Mouse (Mus musculus) myocyte (in vitro differentiated cells): ENCODE data around the gene Amfr. TPM values are rescaled to one million over a fixed set of nuclear protein-coding genes. Genes with fewer than 3 reads are reported as not detected.

ENCODE experiments used
- H3K27me3 ChIP-seq: one replicate; pipeline ENCODE4 v1.6.1; 2011; ENCODE audit not compliant: control insufficient read depth, insufficient read depth, insufficient read length
- H3K36me3 ChIP-seq: one replicate; pipeline ENCODE4 v1.6.1; 2011; ENCODE audit not compliant: control insufficient read depth, insufficient read depth
- H3K4me2 ChIP-seq: one replicate; pipeline ENCODE4 v1.6.1; 2011; ENCODE audit warnings: low read depth, control low read depth
- H3K4me3 ChIP-seq: one replicate; pipeline ENCODE4 v1.5.1; 2011; ENCODE audit warnings: mild to moderate bottlenecking, control low read depth, moderate library complexity
- H3K79me2 ChIP-seq: one replicate; pipeline ENCODE4 v1.6.1; 2011; ENCODE audit not compliant: control insufficient read depth, insufficient read depth
- H3ac ChIP-seq: one replicate; pipeline ENCODE4 v1.6.1; 2011; ENCODE audit not compliant: control insufficient read depth, insufficient read length
- CEBPB ChIP-seq: IDR thresholded peaks from 2 replicates; pipeline ENCODE4 v1.6.1; 2011; ENCODE audit warnings: mild to moderate bottlenecking, moderate library complexity; ENCODE audit not compliant: poor library complexity, insufficient read depth, severe bottlenecking
- E2F4 ChIP-seq: IDR thresholded peaks from one replicate; pipeline ENCODE4 v1.6.1; 2011; ENCODE audit warnings: mild to moderate bottlenecking, control low read depth, moderate library complexity; ENCODE audit not compliant: insufficient read depth
- MAX ChIP-seq: IDR thresholded peaks from one replicate; pipeline ENCODE4 v1.6.1; 2011; ENCODE audit warnings: low read depth, mild to moderate bottlenecking, control low read depth
- MYOD1 ChIP-seq, 3 experiments: IDR thresholded peaks; one replicate each; pipeline ENCODE4 v1.6.1; 2011; ENCODE audit warnings: control low read depth in 2 of 3, low read depth in 2 of 3, mild to moderate bottlenecking in 2 of 3, moderate library complexity in 1 of 3; ENCODE audit not compliant: insufficient read length in 2 of 3, control insufficient read depth in 1 of 3
- MYOG ChIP-seq, 3 experiments: IDR thresholded peaks; one replicate each; pipeline ENCODE4 v1.6.1; 2011; ENCODE audit warnings: control low read depth in 2 of 3, low read depth in 2 of 3, mild to moderate bottlenecking in 2 of 3; ENCODE audit not compliant: insufficient read length in 2 of 3, control insufficient read depth in 1 of 3, insufficient read depth in 1 of 3
- POLR2A ChIP-seq: IDR thresholded peaks from one replicate; pipeline ENCODE4 v1.6.1; 2011; ENCODE audit warnings: low read depth, mild to moderate bottlenecking, control low read depth, moderate library complexity; ENCODE audit not compliant: insufficient read length
- POLR2AphosphoS2 ChIP-seq: IDR thresholded peaks from one replicate; pipeline ENCODE4 v1.6.1; 2011; ENCODE audit warnings: low read depth, control low read depth; ENCODE audit not compliant: insufficient read length
- REST ChIP-seq: IDR thresholded peaks from one replicate; pipeline ENCODE4 v1.6.1; 2011; ENCODE audit warnings: mild to moderate bottlenecking, control low read depth, moderate library complexity; ENCODE audit not compliant: insufficient read depth, insufficient read length
- SRF ChIP-seq: IDR thresholded peaks from one replicate; pipeline ENCODE4 v1.6.1; 2011; ENCODE audit warnings: low read depth; ENCODE audit not compliant: control insufficient read depth, insufficient read length
- TCF12 ChIP-seq: IDR thresholded peaks from one replicate; pipeline ENCODE4 v1.6.1; 2011; ENCODE audit warnings: mild to moderate bottlenecking, control low read depth; ENCODE audit not compliant: poor library complexity, insufficient read depth, severe bottlenecking
- TCF3 ChIP-seq: IDR thresholded peaks from one replicate; pipeline ENCODE4 v1.6.1; 2011; ENCODE audit warnings: low read depth, control low read depth; ENCODE audit not compliant: insufficient read length
- USF1 ChIP-seq: IDR thresholded peaks from one replicate; pipeline ENCODE4 v1.6.1; 2011; ENCODE audit warnings: low read depth, mild to moderate bottlenecking, control low read depth, moderate library complexity
- polyA plus RNA-seq: library from polyadenylated mRNA; unstranded; fragments of >200 nt; fragmentation: generic; extraction: Trizol; gene quantifications from one replicate; pipeline ENCODE4 v1.2.1, GENCODE M21; 2012; ENCODE audit warnings: missing spikeins

The Amfr gene
- polyA plus RNA-seq, 1 experiment = 111 TPM

DNA sequence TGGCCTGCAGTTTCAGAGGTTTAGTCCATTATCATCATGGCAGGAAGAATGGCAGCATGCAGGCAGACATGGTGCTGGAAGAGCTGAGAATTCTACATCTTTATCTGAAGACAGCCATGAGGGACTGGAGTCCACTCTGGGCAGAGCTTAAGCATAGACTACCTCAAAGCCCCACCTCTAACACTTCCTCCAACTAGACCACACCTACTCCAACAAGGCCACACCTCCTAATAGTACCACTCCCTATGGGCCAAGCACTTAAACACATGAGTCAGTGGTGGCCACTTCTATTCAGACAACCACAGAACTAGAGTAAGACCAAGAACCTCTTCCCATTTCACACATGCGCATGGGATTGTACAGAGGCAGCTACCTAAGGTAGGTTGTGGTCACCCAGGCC is 66.2 kb downstream of the Amfr start:
- Histone ChIP-seq H3K27me3 (no peaks in the 10 kb centered on the region), H3K4me2 (no peak overlapping the region), H3ac (no peak overlapping the region), H3K4me3 (no peak overlapping the region), H3K36me3 (no peaks in the 10 kb centered on the region), H3K79me2 (no peaks in the 10 kb centered on the region)
- TF ChIP-seq POLR2A (no peak), MAX (no peak), TCF12 (no peak), REST (no peak), TCF3 (no peak), SRF (no peak), MYOG (IDR thresholded peaks at IDR 0.05; ENCODE audit: control insufficient read depth in 1 of 3, insufficient read depth in 1 of 3, insufficient read length in 2 of 3, low read depth in 2 of 3) (no peak), POLR2AphosphoS2 (no peak), USF1 (no peak), E2F4 (no peak), CEBPB (no peak), MYOD1 (IDR thresholded peaks at IDR 0.05; ENCODE audit: control insufficient read depth in 1 of 3, insufficient read length in 2 of 3, low read depth in 2 of 3) (no peak)

DNA sequence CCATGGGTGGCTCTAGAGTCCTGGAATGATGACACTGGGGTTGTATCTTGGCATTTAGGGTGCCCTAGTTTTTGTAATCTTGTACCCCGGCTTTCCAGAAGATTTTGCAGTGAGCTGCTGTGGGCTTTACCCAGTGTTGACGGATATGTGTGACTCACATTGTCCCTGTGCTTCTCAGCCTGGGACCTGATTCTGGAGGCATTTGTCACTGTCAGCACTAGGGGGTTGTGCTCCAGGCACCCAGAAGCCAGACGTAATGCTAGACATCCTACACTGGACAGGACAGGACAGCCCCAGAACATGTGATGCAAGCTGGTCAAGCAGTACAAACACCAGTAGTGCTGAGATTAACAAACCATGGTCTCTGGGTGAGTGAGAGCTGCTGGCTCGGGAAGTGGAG is 66.9 kb downstream of the Amfr start:
- Histone ChIP-seq H3K4me2 (no peak overlapping the region), H3K4me3 (no peak overlapping the region), H3K27me3 (no peaks in the 10 kb centered on the region), H3K36me3 (no peaks in the 10 kb centered on the region), H3ac (no peak overlapping the region), H3K79me2 (no peaks in the 10 kb centered on the region)
- TF ChIP-seq MAX (no peak), SRF (no peak), MYOG (IDR thresholded peaks at IDR 0.05; ENCODE audit: control insufficient read depth in 1 of 3, insufficient read depth in 1 of 3, insufficient read length in 2 of 3, low read depth in 2 of 3) (no peak), POLR2AphosphoS2 (no peak), E2F4 (no peak), REST (no peak), TCF3 (no peak), TCF12 (no peak), USF1 (no peak), MYOD1 (IDR thresholded peaks at IDR 0.05; ENCODE audit: control insufficient read depth in 1 of 3, insufficient read length in 2 of 3, low read depth in 2 of 3) (no peak), CEBPB (no peak), POLR2A (no peak)

DNA sequence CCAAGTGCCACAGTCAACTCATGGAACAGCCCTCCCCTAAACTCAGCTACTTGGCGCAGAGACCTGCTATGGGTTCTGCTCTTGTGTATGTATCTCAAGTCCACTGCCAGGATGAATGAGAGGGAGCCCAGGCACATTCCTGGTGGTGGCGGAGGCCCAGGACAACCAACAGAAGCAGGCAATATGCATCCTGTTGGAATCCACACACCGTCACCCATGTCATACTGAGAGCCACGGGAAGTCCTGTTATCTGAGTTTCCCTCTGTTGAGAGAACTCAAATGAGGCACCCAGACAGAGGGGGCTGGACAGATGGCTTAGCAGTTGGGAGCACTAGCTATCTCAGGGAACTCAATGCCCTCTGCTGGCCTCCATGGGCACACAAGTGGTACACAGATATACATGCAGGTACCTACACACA is 71.0 kb downstream of the Amfr start:
- TF ChIP-seq SRF = no peak
- no peak for TF ChIP-seq MAX
- TF ChIP-seq USF1 = no peak
- TF ChIP-seq MYOD1 (IDR thresholded peaks at IDR 0.05; ENCODE audit: control insufficient read depth in 1 of 3, insufficient read length in 2 of 3, low read depth in 2 of 3) = no peak
- no peak for TF ChIP-seq POLR2AphosphoS2
- no peak for TF ChIP-seq TCF3
- TF ChIP-seq TCF12 = no peak
- Histone ChIP-seq H3K79me2 (no peaks in the 10 kb centered on the region), H3K4me2 (peak overlapping the region; percentile 58), H3ac (no peak overlapping the region), H3K27me3 (no peaks in the 10 kb centered on the region), H3K4me3 (no peak overlapping the region), H3K36me3 (no peaks in the 10 kb centered on the region)

DNA sequence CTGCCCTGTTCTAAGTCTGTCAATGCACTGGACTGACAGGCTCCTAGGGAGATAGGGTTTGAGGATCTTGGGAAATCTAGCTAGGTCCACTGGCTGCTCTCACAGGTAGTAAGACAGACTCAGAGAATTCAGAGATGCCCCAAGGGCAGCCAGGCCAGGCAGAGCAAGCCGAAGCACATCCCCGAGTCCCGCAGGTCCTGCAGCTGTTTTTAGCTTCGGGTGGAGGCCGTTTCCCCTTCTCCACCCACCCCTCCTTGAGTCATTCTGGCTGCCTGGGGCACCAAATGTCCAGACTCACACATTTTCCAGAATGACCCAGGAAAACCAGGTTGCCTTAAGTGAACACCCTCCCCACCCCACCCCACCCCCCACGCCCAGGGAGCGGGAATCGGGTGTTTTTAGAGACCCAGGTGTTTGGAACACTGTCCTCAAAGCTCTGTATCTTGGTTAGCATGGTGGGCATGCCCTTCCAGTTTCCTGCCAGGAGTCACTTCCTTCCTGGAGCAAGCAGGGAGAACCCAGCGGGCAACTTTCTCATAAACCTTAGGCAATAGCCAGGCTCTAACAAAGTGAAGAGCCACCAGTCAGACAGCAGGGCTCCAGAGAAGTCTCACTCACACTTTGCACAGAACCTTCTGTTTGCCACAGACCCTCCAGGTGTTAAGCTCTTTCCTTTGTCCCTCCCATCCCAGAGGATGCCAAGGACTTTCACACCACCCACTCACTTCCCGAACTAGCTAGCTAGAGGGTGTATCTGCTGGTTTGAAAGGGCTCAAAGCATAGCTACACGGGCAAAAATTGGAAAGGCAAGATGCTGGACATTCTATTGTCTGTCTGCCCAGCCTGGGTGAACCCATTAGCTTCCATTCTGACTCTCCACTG is 71.9 kb downstream of the Amfr start:
- no peaks in the 10 kb centered on the region for H3K79me2 ChIP-seq
- no peaks in the 10 kb centered on the region for H3K36me3 ChIP-seq
- H3K4me3 ChIP-seq = no peak overlapping the region
- peak overlapping the region; percentile 58 for H3K4me2 ChIP-seq
- TF ChIP-seq POLR2AphosphoS2 (no peak), TCF3 (no peak), CEBPB (no peak), MAX (no peak), MYOD1 (IDR thresholded peaks at IDR 0.05; ENCODE audit: control insufficient read depth in 1 of 3, insufficient read length in 2 of 3, low read depth in 2 of 3) (peak in 2 of 3 experiments; percentile 34 to 81), POLR2A (no peak), REST (no peak), E2F4 (no peak), MYOG (IDR thresholded peaks at IDR 0.05; ENCODE audit: control insufficient read depth in 1 of 3, insufficient read depth in 1 of 3, insufficient read length in 2 of 3, low read depth in 2 of 3) (peak in 1 of 3 experiments; percentile 73), SRF (no peak), USF1 (no peak), TCF12 (peak; percentile 11)
- no peaks in the 10 kb centered on the region for H3K27me3 ChIP-seq
- no peak overlapping the region for H3ac ChIP-seq

DNA sequence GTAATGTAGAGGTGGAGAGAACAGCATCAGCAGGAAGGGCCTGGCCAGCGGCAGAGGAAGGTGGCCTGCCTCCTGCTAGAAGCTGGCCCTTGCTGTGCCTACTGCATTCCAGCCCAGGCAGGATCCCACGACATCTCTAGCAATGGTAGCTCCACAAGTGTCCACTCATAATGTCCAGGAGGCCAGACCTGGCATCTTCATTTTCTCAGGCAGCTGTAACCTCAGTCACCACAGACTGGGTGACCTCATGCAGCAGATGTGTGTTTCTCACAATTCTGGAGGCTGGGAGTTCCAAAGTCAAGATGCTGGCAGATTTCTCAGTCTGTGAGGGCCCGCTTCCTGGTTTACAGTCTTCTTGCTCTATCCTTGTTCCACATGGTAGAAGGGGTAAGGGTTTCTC is 74.4 kb downstream of the Amfr start:
- TF ChIP-seq SRF (no peak), E2F4 (no peak), POLR2AphosphoS2 (no peak), USF1 (no peak), POLR2A (peak; percentile 35), TCF3 (peak; percentile 31), MAX (peak; percentile 17), CEBPB (peak; percentile 22; the same call in 1 of the 2 replicates), REST (no peak), MYOG (IDR thresholded peaks at IDR 0.05; ENCODE audit: control insufficient read depth in 1 of 3, insufficient read depth in 1 of 3, insufficient read length in 2 of 3, low read depth in 2 of 3) (peak in 1 of 3 experiments; percentile 73), TCF12 (peak; percentile 69), MYOD1 (IDR thresholded peaks at IDR 0.05; ENCODE audit: control insufficient read depth in 1 of 3, insufficient read length in 2 of 3, low read depth in 2 of 3) (peak in 2 of 3 experiments; percentile 65 to 73)
- no peak overlapping the region for H3ac ChIP-seq
- H3K36me3 ChIP-seq = no peaks in the 10 kb centered on the region

More for the DNA sequence above, 74.4 kb downstream of the Amfr start:
- no peaks in the 10 kb centered on the region for H3K79me2 ChIP-seq
- H3K4me3 ChIP-seq = no peak overlapping the region
- peak overlapping the region; percentile 37 for H3K4me2 ChIP-seq
- H3K27me3 ChIP-seq = no peaks in the 10 kb centered on the region
